Mouse (Mus musculus) E14TG2a.4 (cell line): ENCODE measurements around the gene Ankzf1.

Source experiments
- CTCF ChIP-seq: conservative IDR thresholded peaks from 2 replicates; pipeline ENCODE4 v1.5.1; 2014; ENCODE audit warnings: low read length
- POU5F1 ChIP-seq: IDR thresholded peaks from 2 replicates; pipeline ENCODE4 v1.6.1; 2014; ENCODE audit warnings: low read length, borderline replicate concordance

DNA sequence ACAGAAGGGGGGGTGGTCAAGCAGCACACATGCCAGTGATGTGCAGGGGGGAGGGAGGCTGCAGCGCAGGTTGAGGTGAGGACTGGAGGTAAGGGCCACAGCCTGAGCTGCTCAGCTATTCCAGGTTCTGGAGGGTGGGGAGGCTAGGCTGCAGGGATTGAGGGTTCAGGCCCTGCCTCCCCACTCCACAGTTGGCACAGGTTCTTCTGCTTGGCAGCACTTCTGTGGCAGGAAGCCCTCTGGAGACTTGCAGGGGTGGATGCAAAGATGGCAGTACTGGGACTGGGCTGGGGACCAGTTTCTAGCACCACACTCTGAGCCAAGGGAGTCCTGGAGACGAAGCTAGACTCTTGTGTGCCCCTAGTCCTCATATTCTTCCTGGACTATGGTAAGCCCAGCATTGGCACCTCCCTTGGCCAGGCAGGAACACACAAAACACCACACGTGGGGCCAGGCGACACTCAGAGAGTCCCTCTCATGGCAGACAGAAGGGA is 10.5 kb upstream of the Ankzf1 start:
- no peak for TF ChIP-seq CTCF
- no peak for TF ChIP-seq POU5F1
